Mouse (Mus musculus) kidney, embryonic 15.5 days (tissue): ENCODE measurements at regions not wholly inside any gene's neighbourhood (a gene's known extent, or its start where the extent isn't known, plus 50 kb on each side); places are given as distances from the start of the nearest gene placed in this dataset.
A peak's percentile ranks its signal among the peaks of the same experiment; 100 is the strongest.
"Not testable (repeated sequence)": the region's sequence is repeated elsewhere in the genome, so short reads cannot be mapped to it uniquely, and the experiment has no call there.

ENCODE experiments used
- ATAC-seq: fragments of 200-750 bp; cut with Nextera tagmentation; replicated peaks from 2 replicates; pipeline ENCODE4 v1.8.0; 2017; ENCODE audit warnings: moderate TSS enrichment; ENCODE audit not compliant: low FRiP score
- H3K27ac ChIP-seq: fragments of 300-500 bp; sonication (generic); 2 replicates; pipeline ENCODE4 v1.5.1; 2015; ENCODE audit warnings: mild to moderate bottlenecking, inconsistent platforms
- H3K27me3 ChIP-seq: fragments of 300-500 bp; sonication (generic); 2 replicates; pipeline ENCODE4 v1.6.1; 2015; ENCODE audit warnings: inconsistent platforms
- H3K36me3 ChIP-seq: fragments of 300-500 bp; sonication (generic); 2 replicates; pipeline ENCODE4 v1.6.1; 2015; ENCODE audit warnings: inconsistent platforms
- H3K4me1 ChIP-seq: fragments of 300-500 bp; sonication (generic); 2 replicates; pipeline ENCODE4 v1.6.1; 2015; ENCODE audit warnings: inconsistent platforms
- H3K4me2 ChIP-seq: fragments of 300-500 bp; sonication (generic); 2 replicates; pipeline ENCODE4 v1.6.1; 2015; ENCODE audit warnings: moderate library complexity, mild to moderate bottlenecking, inconsistent platforms
- H3K4me3 ChIP-seq: fragments of 300-500 bp; sonication (generic); replicated peaks from 2 replicates; pipeline ENCODE4 v1.5.1; 2015; ENCODE audit warnings: mild to moderate bottlenecking, inconsistent platforms
- H3K9ac ChIP-seq: fragments of 300-500 bp; sonication (generic); 2 replicates; pipeline ENCODE4 v1.6.1; 2015; ENCODE audit warnings: mild to moderate bottlenecking, inconsistent platforms
- H3K9me3 ChIP-seq: fragments of 300-500 bp; sonication (generic); replicated peaks from 2 replicates; pipeline ENCODE4 v1.6.1; 2016; ENCODE audit warnings: inconsistent platforms
- WGBS: fragments of 180-500 bp; shearing (Covaris S2); methylation state at CpG from one replicate; pipeline ENCODE4 v1.1.7; 2015; ENCODE audit warnings: mixed read lengths; 5-methylcytosine and 5-hydroxymethylcytosine counted together

DNA sequence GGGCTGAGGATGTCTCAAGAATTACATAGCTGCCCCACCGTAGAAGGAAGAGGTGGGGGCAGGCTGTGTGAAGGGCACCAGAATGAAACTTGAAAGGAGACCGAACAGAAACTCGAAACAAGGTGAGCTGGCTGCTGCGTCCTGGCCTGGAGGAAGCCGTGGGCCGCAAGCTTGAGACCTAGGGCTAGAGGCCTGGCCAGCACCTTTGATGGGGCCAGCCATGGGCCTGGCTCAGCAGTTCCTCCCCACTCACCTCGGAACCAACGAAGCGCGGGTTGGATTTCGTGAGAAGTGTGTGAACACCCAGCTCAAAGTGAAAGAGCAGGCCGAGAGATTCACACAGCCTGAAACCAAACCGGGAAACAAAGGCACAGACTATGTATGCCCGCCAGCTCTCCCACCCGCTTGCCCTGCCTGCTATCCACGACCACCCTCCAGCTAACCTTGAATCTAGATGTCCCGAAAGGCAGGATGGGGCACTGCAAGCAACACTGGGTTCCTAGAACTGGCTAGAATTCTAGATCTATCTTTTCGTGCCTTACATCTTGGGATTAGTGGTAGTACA, 306.3 kb upstream of the 3110018I06Rik start:
- H3K27me3 ChIP-seq = no peaks in the 10 kb centered on the region
- H3K4me2 ChIP-seq = no peak overlapping the region
- no peak overlapping the region for H3K9ac ChIP-seq
- no peaks in the 10 kb centered on the region for H3K9me3 ChIP-seq
- H3K36me3 ChIP-seq = no peaks in the 10 kb centered on the region
- no peaks in the 10 kb centered on the region for H3K4me1 ChIP-seq
- H3K27ac ChIP-seq = no peak overlapping the region
- 82% methylated on average over 18 of the region's 18 CpGs for WGBS
- ATAC-seq = no peak
- H3K4me3 ChIP-seq = no peak overlapping the region

DNA sequence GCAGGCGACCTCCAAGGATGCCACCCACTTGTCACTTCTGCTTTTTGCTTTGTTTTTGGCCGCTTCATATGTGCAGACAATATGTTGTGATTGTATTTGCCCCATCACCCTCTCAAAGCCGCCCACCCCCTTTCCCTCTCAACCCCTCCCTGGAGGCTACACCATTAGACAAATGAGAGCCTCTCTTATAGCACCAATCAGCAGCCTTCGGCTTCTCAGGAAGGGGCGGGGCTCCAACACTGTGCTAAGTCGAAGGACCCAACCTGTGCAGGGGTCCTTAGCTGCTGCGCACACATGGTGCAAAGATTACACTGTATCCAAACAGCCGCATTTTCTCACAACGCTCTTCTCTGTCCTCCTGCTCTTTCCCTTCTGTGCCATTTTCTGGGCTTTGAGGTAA, 305.1 kb upstream of the 3110018I06Rik start:
- Histone ChIP-seq H3K9ac (no peak overlapping the region), H3K36me3 (no peaks in the 10 kb centered on the region), H3K9me3 (no peaks in the 10 kb centered on the region), H3K4me1 (no peaks in the 10 kb centered on the region), H3K27ac (no peak overlapping the region), H3K27me3 (no peaks in the 10 kb centered on the region), H3K4me2 (no peak overlapping the region), H3K4me3 (no peak overlapping the region)
- WGBS = 54% methylated on average over 9 of the region's 9 CpGs
- no peak; the same call in 1 of the 2 replicates for ATAC-seq

GRCm38 (mm10) chr12:107184426-107184825, 304.0 kb upstream of the 3110018I06Rik start:
- Histone ChIP-seq H3K27ac (no peak overlapping the region), H3K9me3 (no peaks in the 10 kb centered on the region), H3K4me2 (no peak overlapping the region), H3K36me3 (no peaks in the 10 kb centered on the region), H3K4me1 (no peaks in the 10 kb centered on the region), H3K27me3 (no peaks in the 10 kb centered on the region), H3K4me3 (no peak overlapping the region), H3K9ac (no peak overlapping the region)
- no peak for ATAC-seq
- 61% methylated on average over 3 of the region's 3 CpGs for WGBS

GRCm38 (mm10) chr12:107186361-107186760, 302.1 kb upstream of the 3110018I06Rik start:
- Histone ChIP-seq H3K27me3 (no peaks in the 10 kb centered on the region), H3K9ac (no peak overlapping the region), H3K4me1 (no peaks in the 10 kb centered on the region), H3K4me3 (no peak overlapping the region), H3K9me3 (no peaks in the 10 kb centered on the region), H3K36me3 (no peaks in the 10 kb centered on the region), H3K27ac (no peak overlapping the region), H3K4me2 (no peak overlapping the region)
- 85% methylated on average over 6 of the region's 6 CpGs for WGBS
- no peak for ATAC-seq

- H3K4me2 ChIP-seq = no peak overlapping the region
- no peak overlapping the region for H3K4me3 ChIP-seq
- H3K9me3 ChIP-seq = no peaks in the 10 kb centered on the region
- 51% methylated on average over 5 of the region's 5 CpGs for WGBS
- no peaks in the 10 kb centered on the region for H3K36me3 ChIP-seq
- no peak for ATAC-seq
- H3K27me3 ChIP-seq = no peaks in the 10 kb centered on the region
- H3K4me1 ChIP-seq = no peaks in the 10 kb centered on the region
- H3K9ac ChIP-seq = no peak overlapping the region
- no peak overlapping the region for H3K27ac ChIP-seq
Observed at GRCm38 (mm10) chr12:107188055-107188454, 300.4 kb upstream of the 3110018I06Rik start.

GRCm38 (mm10) chr12:107198389-107199018, 289.9 kb upstream of the 3110018I06Rik start:
- no peaks in the 10 kb centered on the region for H3K9me3 ChIP-seq
- no peak overlapping the region for H3K9ac ChIP-seq
- H3K4me1 ChIP-seq = no peaks in the 10 kb centered on the region
- no peak overlapping the region for H3K27ac ChIP-seq
- ATAC-seq = no peak
- no peak overlapping the region for H3K4me3 ChIP-seq
- H3K4me2 ChIP-seq = no peak overlapping the region
- H3K27me3 ChIP-seq = no peaks in the 10 kb centered on the region
- WGBS = 81% methylated on average over 2 of the region's 2 CpGs
- no peaks in the 10 kb centered on the region for H3K36me3 ChIP-seq

GRCm38 (mm10) chr12:107200903-107201302, 287.5 kb upstream of the 3110018I06Rik start:
- 57% methylated on average over 4 of the region's 4 CpGs for WGBS

GRCm38 (mm10) chr12:107208826-107209225, 279.6 kb upstream of the 3110018I06Rik start:
- H3K36me3 ChIP-seq, H3K27me3 ChIP-seq, H3K9ac ChIP-seq, H3K4me2 ChIP-seq, H3K27ac ChIP-seq, H3K9me3 ChIP-seq, H3K4me3 ChIP-seq, ATAC-seq, H3K4me1 ChIP-seq: not testable (repeated sequence)
- 40% methylated on average over 6 of the region's 6 CpGs for WGBS

More at GRCm38 (mm10) chr12:107200903-107201302, 287.5 kb upstream of the 3110018I06Rik start:
- no peak overlapping the region for H3K9ac ChIP-seq
- no peaks in the 10 kb centered on the region for H3K27me3 ChIP-seq
- no peak overlapping the region for H3K4me3 ChIP-seq
- H3K9me3 ChIP-seq = no peaks in the 10 kb centered on the region
- H3K4me2 ChIP-seq = no peak overlapping the region
- H3K4me1 ChIP-seq = no peaks in the 10 kb centered on the region
- no peak overlapping the region for H3K27ac ChIP-seq
- ATAC-seq = no peak
- no peaks in the 10 kb centered on the region for H3K36me3 ChIP-seq

- H3K4me3 ChIP-seq = no peak overlapping the region
- WGBS = 91% methylated on average over 10 of the region's 10 CpGs
Observed at GRCm38 (mm10) chr12:107212826-107213225, 275.6 kb upstream of the 3110018I06Rik start.

GRCm38 (mm10) chr12:107216119-107216518, 272.3 kb upstream of the 3110018I06Rik start:
- Histone ChIP-seq H3K27me3 (no peaks in the 10 kb centered on the region), H3K4me3 (no peak overlapping the region), H3K9me3 (no peaks in the 10 kb centered on the region), H3K4me2 (no peak overlapping the region), H3K36me3 (no peaks in the 10 kb centered on the region), H3K4me1 (no peaks in the 10 kb centered on the region), H3K27ac (no peak overlapping the region), H3K9ac (no peak overlapping the region)
- WGBS = 59% methylated on average over 8 of the region's 8 CpGs
- ATAC-seq = no peak

More at GRCm38 (mm10) chr12:107212826-107213225, 275.6 kb upstream of the 3110018I06Rik start:
- no peak overlapping the region for H3K27ac ChIP-seq
- no peaks in the 10 kb centered on the region for H3K36me3 ChIP-seq
- no peaks in the 10 kb centered on the region for H3K9me3 ChIP-seq
- no peaks in the 10 kb centered on the region for H3K4me1 ChIP-seq
- H3K4me2 ChIP-seq = no peak overlapping the region
- ATAC-seq = no peak
- no peaks in the 10 kb centered on the region for H3K27me3 ChIP-seq
- H3K9ac ChIP-seq = no peak overlapping the region

GRCm38 (mm10) chr12:107221276-107221970, 267.0 kb upstream of the 3110018I06Rik start:
- Histone ChIP-seq H3K36me3 (no peaks in the 10 kb centered on the region), H3K9me3 (no peaks in the 10 kb centered on the region), H3K27ac (peak overlapping the region; percentile 14; the same call in 1 of the 2 replicates), H3K27me3 (no peaks in the 10 kb centered on the region), H3K4me3 (no peak overlapping the region), H3K9ac (no peak overlapping the region), H3K4me1 (no peaks in the 10 kb centered on the region), H3K4me2 (no peak overlapping the region)
- ATAC-seq = no peak
- 78% methylated on average over 7 of the region's 7 CpGs for WGBS

DNA sequence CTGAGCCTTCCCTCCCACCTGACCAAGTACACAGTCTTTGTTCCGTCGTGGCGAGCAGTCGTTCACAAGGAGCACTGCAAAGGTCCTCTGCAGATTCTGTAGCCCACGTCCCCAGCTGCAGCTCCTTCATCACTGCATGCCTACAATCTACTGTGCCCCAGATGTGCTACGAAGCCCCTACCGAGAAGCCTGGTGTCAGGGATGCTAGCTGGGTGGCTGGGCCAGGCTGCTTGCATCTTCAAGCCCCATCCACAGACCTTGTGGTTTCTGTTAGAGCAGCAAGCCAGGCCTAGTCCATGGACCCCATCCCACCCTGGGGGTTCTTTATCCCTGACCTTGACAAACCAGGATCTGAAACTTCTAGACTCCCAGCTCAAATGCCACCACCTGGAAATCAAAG, 266.3 kb upstream of the 3110018I06Rik start:
- Histone ChIP-seq H3K4me2 (no peak overlapping the region), H3K36me3 (no peaks in the 10 kb centered on the region), H3K9ac (no peak overlapping the region), H3K4me1 (no peaks in the 10 kb centered on the region), H3K9me3 (0 out of 2 replicates have a peak, but pooled peaks cover 3% of the 10 kb centered on the region), H3K4me3 (no peak overlapping the region), H3K27ac (no peak overlapping the region), H3K27me3 (no peaks in the 10 kb centered on the region)
- ATAC-seq = no peak
- whole genome bisulfite sequencing = 76% methylated on average over 7 of the region's 7 CpGs
